Mouse (Mus musculus) erythroblast, embryonic 14.5 days (primary cell): Measurements from ENCODE around the gene Gm3005. TPM values are rescaled to one million over a fixed set of nuclear protein-coding genes. Genes with fewer than 3 reads are reported as not detected.
"Not testable (repeated sequence)": the region's sequence is repeated elsewhere in the genome, so short reads cannot be mapped to it uniquely, and the experiment has no call there.

Source experiments
- H3K27me3 ChIP-seq: 2 replicates; pipeline ENCODE4 v1.6.1; 2012; ENCODE audit warnings: inconsistent platforms; ENCODE audit not compliant: control insufficient read depth
- H3K36me3 ChIP-seq: 2 replicates; pipeline ENCODE4 v1.6.1; 2012; ENCODE audit warnings: mild to moderate bottlenecking, inconsistent platforms; ENCODE audit not compliant: control insufficient read depth
- H3K4me1 ChIP-seq: 2 replicates; pipeline ENCODE4 v1.6.1; 2012; ENCODE audit warnings: inconsistent platforms; ENCODE audit not compliant: control insufficient read depth
- H3K4me3 ChIP-seq: replicated peaks from 2 replicates; pipeline ENCODE3; 2012; ENCODE audit warnings: moderate library complexity, mild to moderate bottlenecking, inconsistent platforms
- H3K9me3 ChIP-seq: 2 replicates; pipeline ENCODE4 v1.6.1; 2012; ENCODE audit warnings: low read length, inconsistent platforms, mixed read lengths; ENCODE audit not compliant: control insufficient read depth
- polyA plus RNA-seq: library from polyadenylated mRNA; stranded (reverse); fragments of >175 nt; gene quantifications from 2 replicates; pipeline ENCODE4 v1.2.3, GENCODE M21; 2012

Gm3005 gene
- not detected in 2 replicates for polyA plus RNA-seq

GRCm38 (mm10) chr14:3427803-3428202, at the start of gene Gm3005:
TSS of gene Gm3005 (plus strand) at chr14:3428103.
- not testable (repeated sequence) for H3K9me3 ChIP-seq, H3K4me1 ChIP-seq, H3K4me3 ChIP-seq, H3K36me3 ChIP-seq, H3K27me3 ChIP-seq

- not testable (repeated sequence) for H3K4me1 ChIP-seq, H3K9me3 ChIP-seq, H3K36me3 ChIP-seq, H3K4me3 ChIP-seq, H3K27me3 ChIP-seq
These were observed 33.1 kb upstream of the Gm3005 start, which contains the start of gene Gm10413 for GRCm38 (mm10) chr14:3394793-3395192. TSS of gene Gm10413 (plus strand) at chr14:3395093.

- H3K4me3 ChIP-seq, H3K36me3 ChIP-seq, H3K9me3 ChIP-seq, H3K4me1 ChIP-seq, H3K27me3 ChIP-seq: not testable (repeated sequence)
These were observed 15.6 kb upstream of the Gm3005 start, which contains the start of gene Gm10409 for GRCm38 (mm10) chr14:3412314-3412713. TSS of gene Gm10409 (plus strand) at chr14:3412614.

GRCm38 (mm10) chr14:3449079-3449478, 21.2 kb downstream of the Gm3005 start, which contains the start of gene Gm10408:
TSS of gene Gm10408 (plus strand) at chr14:3449379.
- H3K9me3 ChIP-seq, H3K36me3 ChIP-seq: not testable (repeated sequence)

GRCm38 (mm10) chr14:3634212-3634611, 206.3 kb downstream of the Gm3005 start, which contains the start of gene Gm3012:
TSS of gene Gm3012 (plus strand) at chr14:3634512.
- H3K36me3 ChIP-seq, H3K9me3 ChIP-seq, H3K27me3 ChIP-seq, H3K4me1 ChIP-seq, H3K4me3 ChIP-seq: not testable (repeated sequence)

More at GRCm38 (mm10) chr14:3449079-3449478, 21.2 kb downstream of the Gm3005 start, which contains the start of gene Gm10408:
- H3K4me3 ChIP-seq, H3K4me1 ChIP-seq, H3K27me3 ChIP-seq: not testable (repeated sequence)

Other genes starting within 250 kb of the Gm3005 start
- not detected in 2 replicates for gene Gm5795, start 239.8 kb upstream of the Gm3005 start, polyA plus RNA-seq
- not detected in 2 replicates for gene D830030K20Rik, start 219.6 kb upstream of the Gm3005 start, polyA plus RNA-seq
- gene Gm2956, start 95.5 kb upstream of the Gm3005 start, polyA plus RNA-seq = not detected in 2 replicates
- gene Gm10413, start 33.0 kb upstream of the Gm3005 start, polyA plus RNA-seq = not detected in 2 replicates
- not detected in 2 replicates for gene Gm10409, start 15.5 kb upstream of the Gm3005 start, polyA plus RNA-seq
- gene Gm10408, start 21.3 kb downstream of the Gm3005 start, polyA plus RNA-seq = not detected in 2 replicates
- gene Gm3012, start 206.4 kb downstream of the Gm3005 start, polyA plus RNA-seq = not detected in 2 replicates
- not detected in 2 replicates for gene Gm3020, start 223.9 kb downstream of the Gm3005 start, polyA plus RNA-seq